Mouse (Mus musculus): ENCODE measurements around the gene Gm4567. TPM values are rescaled to one million over a fixed set of nuclear protein-coding genes. Genes with fewer than 3 reads are reported as not detected.
"Not testable (repeated sequence)": the region's sequence is repeated elsewhere in the genome, so short reads cannot be mapped to it uniquely, and the experiment has no call there.

Gm4567 gene
- not detected in 2 replicates for polyA plus RNA-seq (2015; fragmentation: Nextera tagmentation; extraction: Ambion mirVana)

- not testable (repeated sequence) for H3K4me2 ChIP-seq; H3K4me3 ChIP-seq (replicated peaks); H3K27me3 ChIP-seq (replicated peaks); ATAC-seq (ENCODE audit: low FRiP score); H3K27ac ChIP-seq (replicated peaks); H3K36me3 ChIP-seq; H3K9ac ChIP-seq (replicated peaks); H3K9me3 ChIP-seq (replicated peaks); H3K4me1 ChIP-seq
- WGBS, result no CpG with 5 or more reads among the region's 1 CpGs
Measured at GRCm38 (mm10) chr7:22719610-22720009, at the start of gene Gm4567. TSS of gene Gm4567 (minus strand) at chr7:22719710.

- not testable (repeated sequence) for H3K9me3 ChIP-seq (replicated peaks); H3K36me3 ChIP-seq; H3K27ac ChIP-seq (replicated peaks); H3K9ac ChIP-seq (replicated peaks); H3K4me3 ChIP-seq (replicated peaks); ATAC-seq (ENCODE audit: low FRiP score); H3K4me1 ChIP-seq; H3K27me3 ChIP-seq (replicated peaks); H3K4me2 ChIP-seq
- 39% methylated on average over 2 of the region's 3 CpGs for WGBS
Measured at GRCm38 (mm10) chr7:22761397-22761796, 41.9 kb upstream of the Gm4567 start, which contains the start of gene Vmn1r157. TSS of gene Vmn1r157 (plus strand) at chr7:22761697.

- not testable (repeated sequence) for H3K36me3 ChIP-seq; H3K27ac ChIP-seq (replicated peaks); H3K9me3 ChIP-seq (replicated peaks); H3K27me3 ChIP-seq (replicated peaks); H3K4me1 ChIP-seq; H3K4me2 ChIP-seq; H3K4me3 ChIP-seq (replicated peaks); H3K9ac ChIP-seq (replicated peaks); ATAC-seq (ENCODE audit: low FRiP score)
- WGBS, result no CpG with 5 or more reads among the region's 2 CpGs
Measured at GRCm38 (mm10) chr7:22692217-22692616, 27.3 kb downstream of the Gm4567 start, which contains the start of gene Gm8693. TSS of gene Gm8693 (minus strand) at chr7:22692317.

Other genes starting within 250 kb of the Gm4567 start
- not detected in 2 replicates for gene Vmn1r151, start 220.0 kb downstream of the Gm4567 start, polyA plus RNA-seq (2015; fragmentation: Nextera tagmentation; extraction: Ambion mirVana)
- not detected in 2 replicates for gene Vmn1r152, start 196.7 kb downstream of the Gm4567 start, polyA plus RNA-seq (2015; fragmentation: Nextera tagmentation; extraction: Ambion mirVana)
- gene Gm8677, start 184.8 kb downstream of the Gm4567 start, polyA plus RNA-seq (2015; fragmentation: Nextera tagmentation; extraction: Ambion mirVana), result not detected in 2 replicates
- not detected in 2 replicates for gene Gm4201, start 154.4 kb downstream of the Gm4567 start, polyA plus RNA-seq (2015; fragmentation: Nextera tagmentation; extraction: Ambion mirVana)
- not detected in 2 replicates for gene Gm4565, start 131.6 kb downstream of the Gm4567 start, polyA plus RNA-seq (2015; fragmentation: Nextera tagmentation; extraction: Ambion mirVana)
- not detected in 2 replicates for gene Vmn1r155, start 61.7 kb downstream of the Gm4567 start, polyA plus RNA-seq (2015; fragmentation: Nextera tagmentation; extraction: Ambion mirVana)
- gene Gm8693, start 27.4 kb downstream of the Gm4567 start, polyA plus RNA-seq (2015; fragmentation: Nextera tagmentation; extraction: Ambion mirVana), result not detected in 2 replicates
- not detected in 2 replicates for gene Vmn1r157, start 42.0 kb upstream of the Gm4567 start, polyA plus RNA-seq (2015; fragmentation: Nextera tagmentation; extraction: Ambion mirVana)
- gene Vmn1r158, start 71.1 kb upstream of the Gm4567 start, polyA plus RNA-seq (2015; fragmentation: Nextera tagmentation; extraction: Ambion mirVana), result not detected in 2 replicates
- not detected in 2 replicates for gene Vmn1r159, start 123.9 kb upstream of the Gm4567 start, polyA plus RNA-seq (2015; fragmentation: Nextera tagmentation; extraction: Ambion mirVana)
- not detected in 2 replicates for gene Vmn1r160, start 151.5 kb upstream of the Gm4567 start, polyA plus RNA-seq (2015; fragmentation: Nextera tagmentation; extraction: Ambion mirVana)